Mouse (Mus musculus) CH12.LX (cell line): ENCODE results near the gene Krt18.

ENCODE experiments used
- CTCF ChIP-seq, 2 experiments: IDR thresholded peaks in 1 of 2; conservative IDR thresholded peaks in 1 of 2; 2 replicates each; pipeline ENCODE4 v1.5.1; 2011 to 2012; ENCODE audit warnings: low read depth in 2 of 2, low read length in 2 of 2, improper control_type of control experiment in 1 of 2, inconsistent platforms in 1 of 2, mild to moderate bottlenecking in 1 of 2, moderate library complexity in 1 of 2
- POLR2A ChIP-seq: IDR thresholded peaks from 2 replicates; pipeline ENCODE4 v1.6.1; 2011; ENCODE audit warnings: low read depth, mild to moderate bottlenecking, improper control_type of control experiment, low read length
- SMC3 ChIP-seq: IDR thresholded peaks from 2 replicates; pipeline ENCODE4 v1.6.1; 2011; ENCODE audit warnings: low read depth, low read length, improper control_type of control experiment

GRCm38 (mm10) chr15:102013651-102014050 is 14.3 kb upstream of the Krt18 start:
- TF ChIP-seq CTCF (conservative IDR thresholded peaks at IDR 0.05 in 1 of 2, IDR thresholded peaks at IDR 0.05 in 1 of 2; ENCODE audit: low read depth in 2 of 2, low read length in 2 of 2) (no peak), SMC3 (no peak), POLR2A (no peak)
